Mouse (Mus musculus) liver, adult (tissue): ENCODE data around the gene Agfg1.
"Not testable (repeated sequence)": the region's sequence is repeated elsewhere in the genome, so short reads cannot be mapped to it uniquely, and the experiment has no call there.

ENCODE experiments used
- GATA4 ChIP-seq: IDR thresholded peaks from 2 replicates; pipeline ENCODE4 v1.6.1; 2014; ENCODE audit warnings: mild to moderate bottlenecking, low read length; ENCODE audit not compliant: insufficient replicate concordance

Agfg1 gene

GRCm38 (mm10) chr1:82943295-82943694, 104.0 kb downstream of the Agfg1 start, which contains the start of gene A030003K21Rik:
Gene A030003K21Rik (minus strand): TSS chr1:82943388.
- not testable (repeated sequence) for TF ChIP-seq GATA4

- no peak for TF ChIP-seq GATA4
These were observed 109.3 kb downstream of the Agfg1 start for GRCm38 (mm10) chr1:82948601-82949000.
